Mouse (Mus musculus) hindbrain, embryonic 16.5 days (tissue): ENCODE data around the gene Nucks1. TPM values are rescaled to one million over a fixed set of nuclear protein-coding genes. Genes with fewer than 3 reads are reported as not detected.

ENCODE experiments used
- ATAC-seq: fragments of 200-750 bp; cut with Nextera tagmentation; 2 replicates; pipeline ENCODE4 v1.8.0; 2017; ENCODE audit warnings: moderate TSS enrichment, moderate library complexity
- H3K27ac ChIP-seq: fragments of 300-500 bp; sonication (generic); 2 replicates; pipeline ENCODE4 v1.5.1; 2014; ENCODE audit warnings: low read depth, mild to moderate bottlenecking, control low read depth, low read length, moderate library complexity
- H3K27me3 ChIP-seq: fragments of 300-500 bp; sonication (generic); replicated peaks from 2 replicates; pipeline ENCODE4 v1.6.1; 2014; ENCODE audit warnings: low read length; ENCODE audit not compliant: control insufficient read depth, insufficient read depth
- H3K36me3 ChIP-seq: fragments of 300-500 bp; sonication (generic); 2 replicates; pipeline ENCODE4 v1.6.1; 2014; ENCODE audit warnings: mild to moderate bottlenecking, low read length, moderate library complexity, mixed read lengths; ENCODE audit not compliant: control insufficient read depth, insufficient read depth
- H3K4me1 ChIP-seq: fragments of 300-500 bp; sonication (generic); 2 replicates; pipeline ENCODE4 v1.6.1; 2014; ENCODE audit warnings: low read depth, low read length; ENCODE audit not compliant: control insufficient read depth, insufficient read depth
- H3K4me2 ChIP-seq: fragments of 300-500 bp; sonication (generic); 2 replicates; pipeline ENCODE4 v1.6.1; 2014; ENCODE audit warnings: mild to moderate bottlenecking, low read length, control low read depth, moderate library complexity
- H3K4me3 ChIP-seq: fragments of 300-500 bp; sonication (generic); 2 replicates; pipeline ENCODE4 v1.5.1; 2014; ENCODE audit warnings: mild to moderate bottlenecking, low read length, control low read depth, moderate library complexity
- H3K9ac ChIP-seq: fragments of 300-500 bp; sonication (generic); 2 replicates; pipeline ENCODE4 v1.6.1; 2014; ENCODE audit warnings: low read depth, mild to moderate bottlenecking, control low read depth, low read length, moderate library complexity
- H3K9me3 ChIP-seq: fragments of 300-500 bp; sonication (generic); 2 replicates; pipeline ENCODE4 v1.6.1; 2014; ENCODE audit warnings: mild to moderate bottlenecking, low read length, moderate library complexity; ENCODE audit not compliant: control insufficient read depth
- WGBS: fragments of 180-500 bp; shearing (Covaris S2); extraction: QIAGEN DNeasy Blood & Tissue Kit; methylation state at CpG from one replicate; pipeline ENCODE4 v1.1.7; 2014; 5-methylcytosine and 5-hydroxymethylcytosine counted together
- polyA plus RNA-seq: library from polyadenylated mRNA; unstranded; fragments of >200 nt; fragmentation: Nextera tagmentation; extraction: Ambion mirVana; gene quantifications from 2 replicates; pipeline ENCODE4 v1.2.1, GENCODE M21; 2015

Gene Nucks1
- polyA plus RNA-seq, 1 experiment from 2014 or later = 45.0 TPM

DNA sequence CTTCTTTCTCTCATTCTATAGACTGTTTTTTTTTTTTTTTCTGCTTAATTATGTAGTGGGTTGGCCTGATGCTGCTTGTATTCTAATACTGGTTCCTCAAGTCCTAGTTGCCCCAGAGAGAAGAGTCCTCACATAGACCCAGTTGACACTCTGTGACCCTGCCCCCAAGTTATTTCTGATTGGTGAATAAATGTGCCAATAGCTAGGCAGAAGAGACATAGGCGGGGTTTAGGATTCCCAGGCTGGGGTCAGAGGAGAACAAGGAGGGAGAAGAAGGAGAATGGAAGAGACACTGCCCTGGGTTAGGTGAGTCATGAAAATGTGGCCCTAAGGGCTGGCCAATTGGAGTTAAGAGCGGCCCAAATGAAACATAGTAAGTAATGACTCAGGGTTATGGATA, 30.5 kb upstream of the Nucks1 start:
- H3K4me1 ChIP-seq = no peaks in the 10 kb centered on the region
- H3K4me3 ChIP-seq = no peak overlapping the region
- H3K27me3 ChIP-seq = no peaks in the 10 kb centered on the region
- WGBS = 81% methylated on average over 2 of the region's 2 CpGs
- no peaks in the 10 kb centered on the region for H3K9me3 ChIP-seq
- H3K27ac ChIP-seq = no peak overlapping the region
- H3K4me2 ChIP-seq = no peak overlapping the region
- H3K9ac ChIP-seq = no peak overlapping the region
- ATAC-seq = no peak
- H3K36me3 ChIP-seq = no peaks in the 10 kb centered on the region

DNA sequence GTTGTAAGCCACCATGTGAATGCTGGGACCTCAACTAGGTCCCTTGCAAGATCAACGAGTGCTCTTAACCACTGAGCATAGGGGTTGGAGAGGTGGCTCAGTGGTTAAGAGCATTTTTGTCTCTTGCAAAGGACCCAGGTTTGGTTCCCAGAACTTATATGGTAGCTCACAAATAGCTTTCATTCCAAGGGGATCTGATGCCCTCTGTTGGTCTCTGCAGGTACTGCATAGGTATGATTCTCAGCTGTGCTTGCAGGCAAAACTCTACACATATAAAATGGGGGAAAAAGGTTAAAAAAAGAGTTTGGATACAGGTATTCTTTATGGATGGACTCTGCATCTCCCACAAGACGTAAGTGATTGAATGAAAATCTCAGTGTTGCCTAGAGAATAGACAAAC, 27.5 kb upstream of the Nucks1 start:
- no peak for ATAC-seq
- Histone ChIP-seq H3K4me3 (no peak overlapping the region), H3K4me2 (no peak overlapping the region), H3K9ac (no peak overlapping the region), H3K9me3 (no peaks in the 10 kb centered on the region), H3K4me1 (no peaks in the 10 kb centered on the region), H3K27ac (no peak overlapping the region), H3K27me3 (no peaks in the 10 kb centered on the region), H3K36me3 (no peaks in the 10 kb centered on the region)
- WGBS = 69% methylated on average over 2 of the region's 2 CpGs

DNA sequence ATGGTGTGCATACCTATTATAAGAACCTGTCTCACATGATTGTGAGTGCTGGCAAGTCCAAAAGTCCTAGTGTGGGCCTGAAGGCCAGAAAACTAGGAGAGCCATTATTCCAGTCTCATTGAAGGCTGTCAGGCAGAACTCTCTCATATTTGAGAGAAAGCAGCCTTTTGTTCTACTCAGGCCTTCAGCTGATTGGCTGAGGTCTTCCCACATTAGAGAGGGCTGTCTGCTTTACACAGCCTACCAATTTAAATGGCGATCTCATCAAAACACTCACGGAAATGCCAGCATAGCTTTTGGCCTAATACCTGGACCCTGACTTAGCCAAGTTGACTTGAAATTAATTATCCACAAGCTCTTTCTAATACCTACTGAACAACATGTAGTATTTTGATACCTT, 24.2 kb upstream of the Nucks1 start:
- Histone ChIP-seq H3K9ac (no peak overlapping the region), H3K4me2 (no peak overlapping the region), H3K27ac (no peak overlapping the region), H3K4me3 (no peak overlapping the region), H3K36me3 (no peaks in the 10 kb centered on the region), H3K9me3 (no peaks in the 10 kb centered on the region), H3K27me3 (no peaks in the 10 kb centered on the region), H3K4me1 (no peaks in the 10 kb centered on the region)
- no peak for ATAC-seq
- 64% methylated on average over 2 of the region's 2 CpGs for WGBS

DNA sequence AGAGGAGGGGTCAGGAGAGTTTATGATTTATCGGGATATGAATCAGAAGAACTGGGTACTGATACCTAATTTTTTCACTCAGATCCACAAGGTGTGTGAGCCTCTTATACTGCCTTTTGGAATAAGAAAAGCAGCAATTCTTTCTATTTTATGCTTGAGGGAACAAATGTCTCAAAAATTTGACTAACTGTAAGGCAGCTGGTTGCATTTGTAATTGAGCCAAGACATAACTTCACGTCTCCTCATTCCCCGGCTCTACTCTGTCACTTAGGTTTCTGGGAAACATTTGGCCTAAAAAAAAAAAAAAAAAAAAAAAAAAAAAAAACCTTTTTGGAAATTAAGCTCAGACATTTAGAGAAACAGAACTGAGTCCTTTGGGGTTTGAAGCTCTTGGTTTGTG, 23.7 kb upstream of the Nucks1 start:
- Histone ChIP-seq H3K27ac (no peak overlapping the region), H3K4me2 (no peak overlapping the region), H3K9ac (no peak overlapping the region), H3K4me3 (no peak overlapping the region), H3K9me3 (no peaks in the 10 kb centered on the region), H3K36me3 (no peaks in the 10 kb centered on the region), H3K27me3 (no peaks in the 10 kb centered on the region), H3K4me1 (no peaks in the 10 kb centered on the region)
- ATAC-seq = no peak
- 72% methylated on average over 3 of the region's 3 CpGs for WGBS

DNA sequence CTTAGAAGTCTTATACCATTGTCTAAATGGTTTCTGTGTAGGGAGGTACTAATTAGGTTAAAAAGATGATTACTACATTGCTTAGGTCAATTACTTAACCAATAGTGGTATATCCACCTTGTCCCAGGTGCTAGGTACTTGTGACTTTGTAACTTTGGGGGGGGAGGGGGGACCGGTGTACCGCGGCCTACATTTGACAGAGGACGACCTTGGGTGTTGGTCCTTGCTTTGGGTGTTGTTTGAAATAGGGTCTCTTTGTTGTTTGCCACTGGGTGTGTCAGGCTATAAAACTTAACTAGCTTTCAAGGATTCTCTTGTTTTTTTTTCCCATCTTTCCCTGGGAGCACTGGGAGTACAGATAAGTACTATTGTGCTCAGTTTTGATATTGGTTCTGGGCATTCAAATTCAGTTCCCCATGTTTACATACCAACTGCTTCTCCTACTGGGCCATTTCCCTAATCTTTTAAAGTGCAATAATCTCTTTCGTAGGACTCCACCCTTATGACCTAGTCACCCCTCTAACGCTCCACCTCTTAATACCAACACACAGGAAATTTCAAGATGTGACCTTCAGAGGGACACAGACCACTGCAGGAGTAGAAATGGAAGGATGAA, 20.2 kb upstream of the Nucks1 start:
- no peak overlapping the region for H3K4me3 ChIP-seq
- no peaks in the 10 kb centered on the region for H3K9me3 ChIP-seq
- no peak overlapping the region for H3K4me2 ChIP-seq
- no peak for ATAC-seq
- no peaks in the 10 kb centered on the region for H3K27me3 ChIP-seq
- H3K27ac ChIP-seq = no peak overlapping the region
- no peaks in the 10 kb centered on the region for H3K4me1 ChIP-seq
- no peak overlapping the region for H3K9ac ChIP-seq
- H3K36me3 ChIP-seq = no peaks in the 10 kb centered on the region
- WGBS = 77% methylated on average over 6 of the region's 6 CpGs

DNA sequence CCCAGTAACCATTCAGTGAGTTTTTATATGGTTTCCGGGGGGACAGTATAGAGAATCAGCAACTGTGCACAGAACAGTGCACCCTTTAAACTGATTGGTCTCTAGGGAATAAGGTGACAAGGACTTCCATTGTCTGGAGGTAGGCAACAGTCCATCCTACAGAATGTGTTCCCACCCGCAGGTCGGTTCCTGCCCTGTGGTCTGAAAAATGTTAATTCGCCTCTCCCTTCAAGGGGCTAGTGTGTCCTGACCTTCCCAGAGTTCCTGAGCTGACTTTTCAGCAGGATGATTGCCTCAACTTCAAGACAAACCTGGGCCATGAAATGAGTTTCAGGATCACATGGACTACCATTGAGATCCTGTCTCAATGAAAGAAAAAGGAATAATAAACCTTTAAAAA, 18.9 kb upstream of the Nucks1 start:
- Histone ChIP-seq H3K9ac (no peak overlapping the region), H3K36me3 (no peaks in the 10 kb centered on the region), H3K4me1 (no peaks in the 10 kb centered on the region), H3K4me3 (no peak overlapping the region), H3K4me2 (no peak overlapping the region), H3K27ac (no peak overlapping the region), H3K27me3 (no peaks in the 10 kb centered on the region), H3K9me3 (no peaks in the 10 kb centered on the region)
- no peak for ATAC-seq
- WGBS = 70% methylated on average over 4 of the region's 4 CpGs

DNA sequence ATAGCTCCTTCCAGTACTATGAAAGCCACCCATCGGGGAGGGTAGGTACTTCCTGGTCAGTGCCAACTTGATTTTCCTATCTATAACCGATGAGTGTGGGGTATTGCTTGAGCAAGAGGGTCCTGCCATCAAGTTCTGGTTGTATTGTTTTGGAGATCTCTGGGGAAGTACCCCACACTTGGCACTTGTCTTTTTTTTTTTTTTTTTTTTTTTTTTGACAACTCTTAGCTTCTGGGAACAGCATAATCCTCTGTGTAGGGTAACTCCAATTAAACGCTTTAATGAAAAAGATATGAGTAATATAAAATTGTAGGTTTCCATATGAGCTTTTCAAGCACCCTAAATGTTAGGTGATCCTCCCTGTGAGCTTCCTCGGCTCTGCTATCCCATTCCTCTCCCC, 7.7 kb upstream of the Nucks1 start:
- Histone ChIP-seq H3K27me3 (0 out of 2 replicates have a peak, but pooled peaks cover 2% of the 10 kb centered on the region), H3K4me1 (no peaks in the 10 kb centered on the region)

DNA sequence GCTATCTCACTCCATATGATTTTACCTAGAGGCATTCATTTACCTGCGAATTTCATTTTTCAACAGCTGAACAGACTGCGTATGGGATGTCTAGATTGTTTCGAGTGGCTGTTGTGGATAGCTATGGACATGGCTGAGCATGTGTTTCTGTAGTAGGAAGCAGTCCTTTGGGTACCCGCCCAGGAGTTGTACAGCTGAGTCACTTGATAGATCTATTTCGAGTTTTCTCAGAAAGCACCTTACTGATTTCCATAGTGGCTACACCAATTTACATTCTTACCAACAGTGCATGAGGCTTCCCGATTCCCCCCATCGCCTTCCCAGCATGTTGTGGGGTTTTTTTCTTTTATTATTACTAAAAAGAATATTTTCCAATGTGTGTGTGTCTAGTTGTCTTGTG, 7.1 kb upstream of the Nucks1 start:
- 93% methylated on average over 7 of the region's 7 CpGs for WGBS
- no peak for ATAC-seq

More for the DNA sequence above, 7.7 kb upstream of the Nucks1 start:
- WGBS = 90% methylated on average over 4 of the region's 4 CpGs
- Histone ChIP-seq H3K4me2 (no peak overlapping the region), H3K4me3 (no peak overlapping the region), H3K9ac (no peak overlapping the region), H3K36me3 (no peaks in the 10 kb centered on the region), H3K9me3 (no peaks in the 10 kb centered on the region), H3K27ac (no peak overlapping the region)
- no peak for ATAC-seq

DNA sequence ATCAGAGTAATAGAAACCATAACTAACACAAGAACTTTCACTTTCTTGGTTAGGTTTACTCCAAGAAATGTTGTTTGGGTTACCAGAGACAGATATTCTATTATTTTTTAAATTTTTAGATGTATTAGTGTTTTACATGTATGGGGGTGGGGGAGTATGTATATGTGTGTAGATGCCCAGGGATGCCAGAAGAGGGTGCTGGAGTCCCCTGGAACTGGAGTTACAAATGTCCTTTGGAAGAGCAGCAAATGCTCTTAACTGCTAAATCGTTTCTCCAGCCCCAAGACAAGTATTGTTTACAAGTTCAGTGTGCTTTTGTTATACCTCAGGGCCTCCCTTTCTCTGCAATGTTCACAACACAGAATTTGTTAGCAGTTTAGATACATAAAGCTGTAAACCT, 4.8 kb upstream of the Nucks1 start:
- no peak for ATAC-seq
- H3K9ac ChIP-seq = no peak overlapping the region
- no peak overlapping the region for H3K27ac ChIP-seq
- H3K4me1 ChIP-seq = no peaks in the 10 kb centered on the region
- no peaks in the 10 kb centered on the region for H3K36me3 ChIP-seq
- H3K27me3 ChIP-seq = 0 out of 2 replicates have a peak, but pooled peaks cover 3% of the 10 kb centered on the region
- no peaks in the 10 kb centered on the region for H3K9me3 ChIP-seq
- H3K4me2 ChIP-seq = no peak overlapping the region
- H3K4me3 ChIP-seq = no peak overlapping the region
- 20% methylated on average over 1 of the region's 1 CpGs for WGBS

More for the DNA sequence above, 7.1 kb upstream of the Nucks1 start:
- Histone ChIP-seq H3K27me3 (0 out of 2 replicates have a peak, but pooled peaks cover 3% of the 10 kb centered on the region), H3K9me3 (no peaks in the 10 kb centered on the region), H3K27ac (no peak overlapping the region), H3K4me3 (no peak overlapping the region), H3K4me1 (no peaks in the 10 kb centered on the region), H3K9ac (no peak overlapping the region), H3K36me3 (no peaks in the 10 kb centered on the region), H3K4me2 (no peak overlapping the region)

DNA sequence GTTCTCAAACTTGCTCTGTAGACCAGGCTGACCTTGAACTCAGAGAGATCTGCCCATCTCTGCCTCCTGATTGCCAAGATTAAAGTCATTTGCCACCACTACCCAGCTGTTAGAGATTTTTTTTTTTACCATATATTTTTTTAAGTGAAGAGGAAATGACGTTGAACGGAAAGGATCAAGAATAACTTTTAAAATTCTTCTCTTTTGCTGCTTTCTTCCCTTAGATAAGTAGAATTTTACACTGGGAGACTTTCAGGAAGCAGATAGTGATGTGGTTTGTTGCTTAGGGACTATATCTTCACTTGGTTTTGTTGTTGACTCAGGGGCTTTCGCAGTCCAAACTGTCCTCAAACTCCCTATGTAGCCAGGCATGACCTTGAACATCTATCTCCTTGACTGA, 1.9 kb upstream of the Nucks1 start:
- Histone ChIP-seq H3K4me3 (no peak overlapping the region), H3K4me1 (peaks cover 12% of the 10 kb centered on the region), H3K27ac (no peak overlapping the region), H3K9me3 (no peaks in the 10 kb centered on the region), H3K27me3 (0 out of 2 replicates have a peak, but pooled peaks cover 3% of the 10 kb centered on the region), H3K36me3 (no peaks in the 10 kb centered on the region), H3K4me2 (no peak overlapping the region), H3K9ac (no peak overlapping the region)
- 97% methylated on average over 3 of the region's 3 CpGs for WGBS
- no peak for ATAC-seq
